Mouse (Mus musculus) hindbrain, postnatal 0 days (tissue): ENCODE data around the gene Klf7. TPM values are rescaled to one million over a fixed set of nuclear protein-coding genes. Genes with fewer than 3 reads are reported as not detected.
"Not testable (repeated sequence)": the region's sequence is repeated elsewhere in the genome, so short reads cannot be mapped to it uniquely, and the experiment has no call there.

Experiments used
- ATAC-seq: fragments of 200-750 bp; cut with Nextera tagmentation; 2 replicates; pipeline ENCODE4 v1.8.0; 2017; ENCODE audit warnings: mild to moderate bottlenecking, moderate TSS enrichment, moderate library complexity
- DNase-seq: peaks from one replicate; pipeline ENCODE4 v3.0.0-alpha.2; 2015; ENCODE audit warnings: low spot score
- H3K27ac ChIP-seq: fragments of 300-500 bp; sonication (generic); 2 replicates; pipeline ENCODE4 v1.5.1; 2014; ENCODE audit warnings: mild to moderate bottlenecking
- H3K27me3 ChIP-seq: fragments of 300-500 bp; sonication (generic); 2 replicates; pipeline ENCODE4 v1.6.1; 2014; ENCODE audit warnings: low read length, mixed read lengths; ENCODE audit not compliant: insufficient read depth
- H3K36me3 ChIP-seq: fragments of 300-500 bp; sonication (generic); 2 replicates; pipeline ENCODE4 v1.6.1; 2014; ENCODE audit warnings: low read length, mixed read lengths; ENCODE audit not compliant: insufficient read depth
- H3K4me1 ChIP-seq: fragments of 300-500 bp; sonication (generic); 2 replicates; pipeline ENCODE4 v1.6.1; 2014; ENCODE audit warnings: antibody characterized with exemption, low read length, mixed read lengths; ENCODE audit not compliant: insufficient read depth
- H3K4me2 ChIP-seq: fragments of 300-500 bp; sonication (generic); 2 replicates; pipeline ENCODE4 v1.6.1; 2014; ENCODE audit warnings: low read depth, mild to moderate bottlenecking, low read length, moderate library complexity, mixed read lengths
- H3K4me3 ChIP-seq: fragments of 300-500 bp; sonication (generic); 2 replicates; pipeline ENCODE4 v1.5.1; 2014; ENCODE audit warnings: low read length
- H3K9ac ChIP-seq: fragments of 300-500 bp; sonication (generic); replicated peaks from 2 replicates; pipeline ENCODE4 v1.6.1; 2014; ENCODE audit warnings: mild to moderate bottlenecking, low read length, moderate library complexity, mixed read lengths
- H3K9me3 ChIP-seq: fragments of 300-500 bp; sonication (generic); 2 replicates; pipeline ENCODE4 v1.6.1; 2016; ENCODE audit warnings: low read length, mixed read lengths
- CTCF ChIP-seq: IDR thresholded peaks from 2 replicates; pipeline ENCODE4 v1.5.1; 2016; ENCODE audit warnings: antibody characterized with exemption, control low read depth, low read depth
- WGBS: fragments of 180-500 bp; shearing (Covaris S2); extraction: QIAGEN DNeasy Blood & Tissue Kit; methylation state at CpG from one replicate; pipeline ENCODE4 v1.1.7; 2014; 5-methylcytosine and 5-hydroxymethylcytosine counted together
- polyA plus RNA-seq: library from polyadenylated mRNA; unstranded; fragments of >200 nt; fragmentation: Nextera tagmentation; extraction: Ambion mirVana; gene quantifications from 2 replicates; pipeline ENCODE4 v1.2.1, GENCODE M21; 2015
- total RNA-seq: library from RNA; depleted of rRNA; stranded (reverse); fragments of >200 nt; gene quantifications from 2 replicates; pipeline ENCODE4 v1.2.3, GENCODE M21; 2014

The Klf7 gene
- total and polyA plus RNA-seq, 2 experiments from 2014 or later: 48.0 to 120 TPM

GRCm38 (mm10) chr1:64118285-64119170 lies 3.6 kb downstream of the Klf7 start:
- Histone ChIP-seq H3K9me3 (no peaks in the 10 kb centered on the region), H3K4me2 (peak overlapping the region; percentile 65), H3K9ac (peak overlapping the region; percentile 91), H3K27me3 (no peaks in the 10 kb centered on the region), H3K27ac (peak overlapping the region; percentile 100), H3K36me3 (no peaks in the 10 kb centered on the region), H3K4me3 (peak overlapping the region; percentile 87), H3K4me1 (peaks cover 29% of the 10 kb centered on the region)
- ATAC-seq (no peak), DNase-seq (no peak)
- TF ChIP-seq CTCF: no peak
- WGBS: 17% methylated on average over 6 of the region's 6 CpGs

GRCm38 (mm10) chr1:64117478-64118284 lies 4.4 kb downstream of the Klf7 start:
- Histone ChIP-seq H3K36me3 (no peaks in the 10 kb centered on the region), H3K9me3 (no peaks in the 10 kb centered on the region), H3K27ac (peak overlapping the region; percentile 100), H3K27me3 (no peaks in the 10 kb centered on the region), H3K4me2 (peak overlapping the region; percentile 65), H3K9ac (peak overlapping the region; percentile 91), H3K4me3 (peak overlapping the region; percentile 87), H3K4me1 (peaks cover 29% of the 10 kb centered on the region)
- DNase-seq: no peak
- no peak for TF ChIP-seq CTCF
- ATAC-seq: no peak
- 48% methylated on average over 11 of the region's 11 CpGs for WGBS

GRCm38 (mm10) chr1:64116746-64117455 lies 5.2 kb downstream of the Klf7 start:
- ATAC-seq (no peak), DNase-seq (peak; percentile 33)
- H3K27me3 ChIP-seq: no peaks in the 10 kb centered on the region
- peak overlapping the region; percentile 65 for H3K4me2 ChIP-seq
- H3K27ac ChIP-seq: peak overlapping the region; percentile 100; the same call in 1 of the 2 replicates
- no peak for TF ChIP-seq CTCF
- H3K9me3 ChIP-seq: no peaks in the 10 kb centered on the region
- 21% methylated on average over 6 of the region's 6 CpGs for WGBS
- peak overlapping the region; percentile 87 for H3K4me3 ChIP-seq
- H3K36me3 ChIP-seq: no peaks in the 10 kb centered on the region
- peak overlapping the region; percentile 37; the same call in 1 of the 2 replicates for H3K9ac ChIP-seq
- peaks cover 29% of the 10 kb centered on the region for H3K4me1 ChIP-seq

- ATAC-seq: no peak
- H3K4me2 ChIP-seq: peak overlapping the region; percentile 65; the same call in 1 of the 2 replicates
- H3K9me3 ChIP-seq: no peaks in the 10 kb centered on the region
- H3K4me3 ChIP-seq: no peak overlapping the region
- WGBS: 67% methylated on average over 3 of the region's 3 CpGs
- no peaks in the 10 kb centered on the region for H3K27me3 ChIP-seq
- H3K4me1 ChIP-seq: peaks cover 29% of the 10 kb centered on the region
- H3K36me3 ChIP-seq: no peaks in the 10 kb centered on the region
- no peak for TF ChIP-seq CTCF
- H3K9ac ChIP-seq: no peak overlapping the region
- no peak for DNase-seq
- H3K27ac ChIP-seq: no peak overlapping the region
Observed at GRCm38 (mm10) chr1:64114579-64114978, 7.5 kb downstream of the Klf7 start.

GRCm38 (mm10) chr1:64108653-64109052 lies 13.4 kb downstream of the Klf7 start:
- not testable (repeated sequence) for H3K4me1 ChIP-seq, DNase-seq, H3K9me3 ChIP-seq, H3K4me3 ChIP-seq, H3K27ac ChIP-seq, H3K27me3 ChIP-seq, H3K4me2 ChIP-seq, H3K36me3 ChIP-seq, ATAC-seq, H3K9ac ChIP-seq
- WGBS: 85% methylated on average over 3 of the region's 3 CpGs

- DNase-seq (no peak), ATAC-seq (no peak)
- no peak overlapping the region for H3K4me3 ChIP-seq
- H3K4me1 ChIP-seq: peaks cover 4% of the 10 kb centered on the region; the same call in 1 of the 2 replicates
- H3K9me3 ChIP-seq: no peaks in the 10 kb centered on the region
- TF ChIP-seq CTCF: no peak
- H3K27me3 ChIP-seq: no peaks in the 10 kb centered on the region
- H3K4me2 ChIP-seq: no peak overlapping the region
- H3K27ac ChIP-seq: no peak overlapping the region
- 0 out of 2 replicates have a peak, but pooled peaks cover 5% of the 10 kb centered on the region for H3K36me3 ChIP-seq
- WGBS: 44% methylated on average over 7 of the region's 7 CpGs
- H3K9ac ChIP-seq: no peak overlapping the region
Observed at GRCm38 (mm10) chr1:64107526-64107925, 14.6 kb downstream of the Klf7 start.
